ENCODE assay signal across 9 mouse cellular contexts in genomic region chr8:83227336-83227735, GRCm38 (mm10).
"Had no signal": no experiment of that assay in that cellular context is flagged by ENCODE, and none has a peak within 500 bp of the region (broad histone marks: within the 10 kb centered on the region; RNA-seq: fewer than 3 reads in every experiment).

No protein-coding gene starts in this region.

- H3K27me3 ChIP-seq: kidney, embryonic 15.5 days; liver, embryonic 12.5 days had no signal

- H3K27ac ChIP-seq: kidney, embryonic 15.5 days; liver, embryonic 12.5 days had no signal

- H3K9me3 ChIP-seq: kidney, embryonic 15.5 days; liver, embryonic 12.5 days had no signal

- H3K36me3 ChIP-seq: kidney, embryonic 15.5 days; liver, embryonic 12.5 days had no signal

- DNase-seq: kidney, adult 2 months; kidney, postnatal 14 days; left cerebral cortex, postnatal 4 days; right cerebral cortex, postnatal 14 days; thymus, adult 18-20 months; thymus, postnatal 14 days had no signal

- ATAC-seq: intestine, embryonic 16.5 days; liver, embryonic 12.5 days had no signal

- H3K4me1 ChIP-seq: kidney, embryonic 15.5 days; liver, embryonic 12.5 days had no signal

- H3K9ac ChIP-seq: kidney, embryonic 15.5 days; liver, embryonic 12.5 days had no signal

- H3K4me3 ChIP-seq: kidney, embryonic 15.5 days; liver, embryonic 12.5 days had no signal

- H3K4me2 ChIP-seq: kidney, embryonic 15.5 days; liver, embryonic 12.5 days had no signal
